Mouse (Mus musculus): ENCODE measurements around the gene Arf5. TPM values are rescaled to one million over a fixed set of nuclear protein-coding genes. Genes with fewer than 3 reads are reported as not detected.

The Arf5 gene
- polyA plus RNA-seq (2011; ENCODE audit: insufficient read depth, insufficient read length, low read depth, missing spikeins) = 128 and 130 TPM in 2 replicates

- H3K27ac ChIP-seq (ENCODE audit: insufficient read depth, low read length) = no peak within 1 kb of the TSS
Measured at GRCm38 (mm10) chr6:28423313-28423712, at the start of gene Arf5. TSS of gene Arf5 (plus strand) at chr6:28423560.

DNA sequence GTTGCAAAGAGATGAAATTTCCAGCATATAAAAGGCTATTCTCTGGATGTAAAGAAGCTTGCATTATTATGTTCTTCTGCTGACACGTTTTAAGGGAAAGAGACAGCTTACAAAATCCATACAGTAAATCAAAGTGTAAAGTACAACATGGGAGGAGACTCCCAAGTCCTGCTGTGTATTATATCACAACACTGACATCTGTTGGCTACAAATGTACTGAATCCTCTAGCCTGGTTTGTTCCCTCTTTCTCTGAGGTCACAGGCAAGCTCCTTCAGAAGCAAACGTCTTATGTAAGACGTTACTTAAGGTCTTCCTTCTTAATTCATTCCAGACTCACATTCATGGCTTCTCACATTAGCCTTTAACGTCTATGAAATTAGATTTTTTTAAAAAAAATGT is 41.4 kb upstream of the Arf5 start:
- H3K27me3 ChIP-seq (ENCODE audit: control insufficient read depth, insufficient read depth, low read length, poor library complexity, severe bottlenecking) = no peaks in the 10 kb centered on the region
- H3K9me3 ChIP-seq (replicated peaks; ENCODE audit: control insufficient read depth, insufficient read depth, low read length, poor library complexity, severe bottlenecking) = no peaks in the 10 kb centered on the region
- TF ChIP-seq POLR2A (IDR thresholded peaks at IDR 0.05; ENCODE audit: insufficient read depth, low read length) (no peak), CTCF (IDR thresholded peaks at IDR 0.05; ENCODE audit: low read depth, low read length) (no peak), EP300 (IDR thresholded peaks at IDR 0.05; ENCODE audit: insufficient read depth, low read depth, low read length) (no peak)
- H3K4me1 ChIP-seq (ENCODE audit: control insufficient read depth, insufficient read depth, low read length) = no peaks in the 10 kb centered on the region
- no peak overlapping the region for H3K27ac ChIP-seq (ENCODE audit: insufficient read depth, low read length)
- H3K36me3 ChIP-seq (ENCODE audit: control insufficient read depth, insufficient read depth, low read length, poor library complexity, severe bottlenecking) = no peaks in the 10 kb centered on the region
- H3K4me3 ChIP-seq (ENCODE audit: low read depth, low read length) = no peak overlapping the region
- H3K9ac ChIP-seq (ENCODE audit: low read depth, poor library complexity, severe bottlenecking) = no peak overlapping the region

More at GRCm38 (mm10) chr6:28423313-28423712, at the start of gene Arf5:
- peaks cover 5% of the 10 kb centered on the region; the same call in 1 of the 2 replicates for H3K36me3 ChIP-seq (ENCODE audit: control insufficient read depth, insufficient read depth, low read length, poor library complexity, severe bottlenecking)
- TF ChIP-seq CTCF (IDR thresholded peaks at IDR 0.05; ENCODE audit: low read depth, low read length) (no peak), POLR2A (IDR thresholded peaks at IDR 0.05; ENCODE audit: insufficient read depth, low read length) (no peak), EP300 (IDR thresholded peaks at IDR 0.05; ENCODE audit: insufficient read depth, low read depth, low read length) (no peak)
- no peaks in the 10 kb centered on the region for H3K4me1 ChIP-seq (ENCODE audit: control insufficient read depth, insufficient read depth, low read length)
- H3K4me3 ChIP-seq (ENCODE audit: low read depth, low read length) = peak within 1 kb of the TSS; percentile 89
- H3K27me3 ChIP-seq (ENCODE audit: control insufficient read depth, insufficient read depth, low read length, poor library complexity, severe bottlenecking) = no peaks in the 10 kb centered on the region
- H3K9ac ChIP-seq (ENCODE audit: low read depth, poor library complexity, severe bottlenecking) = peak within 1 kb of the TSS; percentile 97
- H3K9me3 ChIP-seq (replicated peaks; ENCODE audit: control insufficient read depth, insufficient read depth, low read length, poor library complexity, severe bottlenecking) = no peaks in the 10 kb centered on the region

DNA sequence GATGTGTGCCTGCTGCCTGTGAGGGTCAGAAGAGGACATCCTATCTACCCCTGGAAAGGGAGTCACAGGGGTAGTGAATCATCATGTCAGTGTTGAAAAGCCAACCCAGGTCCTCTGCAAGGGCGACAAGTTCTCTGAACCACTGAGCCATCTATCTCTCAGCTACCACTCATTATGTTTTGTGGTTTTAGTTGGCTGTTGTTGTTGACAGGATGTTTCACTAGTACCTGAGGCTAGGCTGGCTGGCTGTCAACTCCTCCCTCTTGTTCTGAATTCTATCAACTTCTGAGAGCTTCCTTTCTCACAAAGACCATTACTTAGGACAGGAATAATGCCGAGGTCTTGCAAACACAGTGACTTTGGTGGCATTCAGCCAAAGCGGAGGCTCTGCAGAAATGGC is 38.2 kb upstream of the Arf5 start:
- Histone ChIP-seq H3K27ac (ENCODE audit: insufficient read depth, low read length) (no peak overlapping the region), H3K4me1 (ENCODE audit: control insufficient read depth, insufficient read depth, low read length) (no peaks in the 10 kb centered on the region), H3K4me3 (ENCODE audit: low read depth, low read length) (no peak overlapping the region), H3K27me3 (ENCODE audit: control insufficient read depth, insufficient read depth, low read length, poor library complexity, severe bottlenecking) (no peaks in the 10 kb centered on the region), H3K9me3 (replicated peaks; ENCODE audit: control insufficient read depth, insufficient read depth, low read length, poor library complexity, severe bottlenecking) (no peaks in the 10 kb centered on the region), H3K36me3 (ENCODE audit: control insufficient read depth, insufficient read depth, low read length, poor library complexity, severe bottlenecking) (no peaks in the 10 kb centered on the region), H3K9ac (ENCODE audit: low read depth, poor library complexity, severe bottlenecking) (no peak overlapping the region)
- no peak for TF ChIP-seq EP300 (IDR thresholded peaks at IDR 0.05; ENCODE audit: insufficient read depth, low read depth, low read length)
- TF ChIP-seq POLR2A (IDR thresholded peaks at IDR 0.05; ENCODE audit: insufficient read depth, low read length) = no peak
- TF ChIP-seq CTCF (IDR thresholded peaks at IDR 0.05; ENCODE audit: low read depth, low read length) = no peak

DNA sequence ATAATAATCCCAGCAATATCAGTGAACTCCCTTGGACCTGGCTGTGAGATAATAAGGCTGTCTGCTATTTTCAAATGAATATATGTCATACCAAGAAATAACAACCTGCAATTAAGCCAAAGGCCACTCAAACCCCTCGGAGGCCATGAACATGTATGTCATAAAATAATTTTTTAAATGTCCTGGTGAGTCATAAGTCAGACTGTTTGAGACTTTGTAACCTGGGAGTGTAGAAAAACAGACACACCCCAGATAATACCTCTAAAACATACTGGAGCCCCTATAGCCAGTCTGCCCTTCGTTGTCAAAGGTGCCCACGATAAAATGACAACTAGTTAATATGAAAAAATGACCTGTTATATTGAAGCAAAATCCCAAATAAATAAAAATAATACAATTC is 34.3 kb upstream of the Arf5 start:
- no peak overlapping the region for H3K27ac ChIP-seq (ENCODE audit: insufficient read depth, low read length)
- TF ChIP-seq POLR2A (IDR thresholded peaks at IDR 0.05; ENCODE audit: insufficient read depth, low read length) (no peak), EP300 (IDR thresholded peaks at IDR 0.05; ENCODE audit: insufficient read depth, low read depth, low read length) (no peak), CTCF (IDR thresholded peaks at IDR 0.05; ENCODE audit: low read depth, low read length) (no peak)
- H3K4me1 ChIP-seq (ENCODE audit: control insufficient read depth, insufficient read depth, low read length) = no peaks in the 10 kb centered on the region
- H3K4me3 ChIP-seq (ENCODE audit: low read depth, low read length) = no peak overlapping the region
- H3K9me3 ChIP-seq (replicated peaks; ENCODE audit: control insufficient read depth, insufficient read depth, low read length, poor library complexity, severe bottlenecking) = no peaks in the 10 kb centered on the region
- no peaks in the 10 kb centered on the region for H3K36me3 ChIP-seq (ENCODE audit: control insufficient read depth, insufficient read depth, low read length, poor library complexity, severe bottlenecking)
- H3K27me3 ChIP-seq (ENCODE audit: control insufficient read depth, insufficient read depth, low read length, poor library complexity, severe bottlenecking) = no peaks in the 10 kb centered on the region
- no peak overlapping the region for H3K9ac ChIP-seq (ENCODE audit: low read depth, poor library complexity, severe bottlenecking)

DNA sequence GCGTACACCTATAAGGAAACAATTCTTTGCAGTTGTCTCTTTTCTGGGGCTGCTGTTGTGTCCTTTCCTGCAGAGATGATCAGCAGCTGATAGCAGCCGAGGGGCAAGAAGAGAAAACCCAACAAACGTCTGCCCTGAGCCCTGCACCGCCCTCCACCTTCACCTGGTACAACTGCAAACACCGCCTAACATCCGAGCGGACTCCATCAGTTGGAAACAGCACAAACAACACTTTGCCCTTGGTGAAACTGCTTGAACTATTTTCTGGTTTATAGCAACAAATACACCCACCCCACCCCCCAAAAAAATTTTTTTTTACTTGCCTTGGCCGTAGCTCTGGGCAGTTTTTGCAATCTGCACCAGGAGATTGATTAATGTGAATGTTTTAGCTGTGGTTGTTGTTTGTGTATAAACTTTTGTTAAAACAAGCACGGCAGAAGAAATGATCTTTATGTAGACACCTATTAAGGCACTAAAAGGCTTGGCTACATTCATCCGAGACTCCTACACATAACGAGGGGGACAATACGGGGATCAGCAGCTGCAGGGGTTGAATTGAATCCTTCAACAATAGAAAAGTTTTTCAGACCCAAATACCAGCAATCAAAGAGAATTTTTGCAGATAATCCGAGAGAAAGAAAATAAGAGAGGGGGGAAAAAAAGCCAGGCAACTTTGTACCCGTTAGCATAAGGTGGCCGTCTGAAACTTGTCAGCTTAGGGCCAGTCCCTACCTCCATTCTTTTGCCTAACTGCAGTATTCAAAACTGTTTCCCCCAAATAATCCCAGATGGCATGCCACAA is 27.1 kb upstream of the Arf5 start:
- H3K27ac ChIP-seq (ENCODE audit: insufficient read depth, low read length) = no peak overlapping the region
- H3K4me3 ChIP-seq (ENCODE audit: low read depth, low read length) = no peak overlapping the region
- no peaks in the 10 kb centered on the region for H3K36me3 ChIP-seq (ENCODE audit: control insufficient read depth, insufficient read depth, low read length, poor library complexity, severe bottlenecking)
- H3K4me1 ChIP-seq (ENCODE audit: control insufficient read depth, insufficient read depth, low read length) = no peaks in the 10 kb centered on the region
- TF ChIP-seq POLR2A (IDR thresholded peaks at IDR 0.05; ENCODE audit: insufficient read depth, low read length) (no peak), EP300 (IDR thresholded peaks at IDR 0.05; ENCODE audit: insufficient read depth, low read depth, low read length) (no peak), CTCF (IDR thresholded peaks at IDR 0.05; ENCODE audit: low read depth, low read length) (no peak)
- H3K27me3 ChIP-seq (ENCODE audit: control insufficient read depth, insufficient read depth, low read length, poor library complexity, severe bottlenecking) = peaks cover 12% of the 10 kb centered on the region
- no peaks in the 10 kb centered on the region for H3K9me3 ChIP-seq (replicated peaks; ENCODE audit: control insufficient read depth, insufficient read depth, low read length, poor library complexity, severe bottlenecking)
- H3K9ac ChIP-seq (ENCODE audit: low read depth, poor library complexity, severe bottlenecking) = no peak overlapping the region

DNA sequence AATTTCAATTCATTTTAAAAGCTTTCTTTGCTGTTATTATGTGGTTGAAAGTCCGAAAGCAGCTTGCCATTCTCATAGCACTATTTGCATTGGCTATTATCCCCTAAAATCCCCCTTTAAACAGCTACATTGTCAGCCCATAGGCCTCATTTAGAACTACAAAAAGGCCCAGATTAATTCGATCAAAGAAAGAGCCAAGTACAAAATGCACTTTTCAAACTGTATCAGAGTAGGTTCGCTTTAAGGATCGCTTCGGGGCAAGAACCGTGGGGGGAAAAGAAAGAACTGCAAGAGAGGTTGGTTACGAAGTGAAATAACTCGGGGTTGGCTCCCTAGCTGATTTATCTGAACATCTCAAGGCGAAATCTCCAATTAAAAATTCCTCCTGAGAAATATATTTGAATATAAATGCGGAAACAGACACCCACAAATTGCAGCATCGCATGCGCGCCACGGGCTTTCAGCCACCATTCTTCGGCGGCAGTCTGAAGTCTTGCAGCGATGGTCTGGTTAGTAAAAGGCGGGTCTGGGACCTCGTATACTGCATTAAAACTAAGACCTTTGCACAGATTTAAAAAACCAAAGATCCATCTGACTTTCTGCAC is 26.4 kb upstream of the Arf5 start:
- H3K27ac ChIP-seq (ENCODE audit: insufficient read depth, low read length) = no peak overlapping the region
- TF ChIP-seq EP300 (IDR thresholded peaks at IDR 0.05; ENCODE audit: insufficient read depth, low read depth, low read length) = no peak
- no peak for TF ChIP-seq CTCF (IDR thresholded peaks at IDR 0.05; ENCODE audit: low read depth, low read length)
- no peak for TF ChIP-seq POLR2A (IDR thresholded peaks at IDR 0.05; ENCODE audit: insufficient read depth, low read length)
- H3K27me3 ChIP-seq (ENCODE audit: control insufficient read depth, insufficient read depth, low read length, poor library complexity, severe bottlenecking) = peaks cover 12% of the 10 kb centered on the region
- H3K4me3 ChIP-seq (ENCODE audit: low read depth, low read length) = no peak overlapping the region
- H3K9me3 ChIP-seq (replicated peaks; ENCODE audit: control insufficient read depth, insufficient read depth, low read length, poor library complexity, severe bottlenecking) = no peaks in the 10 kb centered on the region
- H3K36me3 ChIP-seq (ENCODE audit: control insufficient read depth, insufficient read depth, low read length, poor library complexity, severe bottlenecking) = no peaks in the 10 kb centered on the region
- no peaks in the 10 kb centered on the region for H3K4me1 ChIP-seq (ENCODE audit: control insufficient read depth, insufficient read depth, low read length)
- no peak overlapping the region; the same call in 1 of the 2 replicates for H3K9ac ChIP-seq (ENCODE audit: low read depth, poor library complexity, severe bottlenecking)
